ENCODE assay signal across 36 mouse cellular contexts in the genomic region with DNA sequence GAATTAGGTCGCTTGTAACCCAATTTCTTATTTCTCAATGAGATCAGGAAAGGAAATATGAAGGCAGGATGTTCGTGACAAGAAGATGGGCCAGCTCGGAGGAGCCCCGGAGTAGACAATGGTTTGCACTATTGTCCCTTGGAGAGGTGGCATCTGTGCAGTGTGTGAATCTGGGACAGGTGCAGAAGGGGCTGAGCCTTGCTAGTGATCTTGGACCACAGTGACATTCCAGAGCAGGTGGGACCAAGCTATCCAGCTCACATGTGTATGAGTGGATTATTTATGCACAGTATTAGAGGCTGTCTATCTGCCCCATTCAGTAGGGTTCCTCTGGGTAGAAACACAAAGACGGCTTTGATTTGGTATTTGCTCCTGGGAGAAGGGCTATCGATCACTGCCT.
"Had no signal": no experiment of that assay in that cellular context is flagged by ENCODE, and none has a peak within 500 bp of the region (broad histone marks: within the 10 kb centered on the region; RNA-seq: fewer than 3 reads in every experiment).

No protein-coding gene starts in this region.

- ATAC-seq: hindbrain, embryonic 16.5 days; hindbrain, postnatal 0 days; inflammation-experienced regulatory T-cells, adult 6 months; intestine, embryonic 15.5 days; intestine, embryonic 16.5 days; intestine, postnatal 0 days had no signal

- H3K4me2 ChIP-seq: heart, embryonic 11.5 days; heart, embryonic 12.5 days; heart, embryonic 13.5 days; heart, embryonic 15.5 days; hindbrain, embryonic 12.5 days; hindbrain, embryonic 13.5 days; hindbrain, embryonic 14.5 days; hindbrain, embryonic 15.5 days; intestine, embryonic 15.5 days; kidney, embryonic 15.5 days had no signal

- H3K4me3 ChIP-seq: heart, embryonic 10.5 days; heart, embryonic 12.5 days; heart, embryonic 13.5 days; heart, embryonic 15.5 days; hindbrain, embryonic 10.5 days; hindbrain, embryonic 12.5 days; hindbrain, embryonic 13.5 days; hindbrain, embryonic 15.5 days; intestine, embryonic 15.5 days; kidney, embryonic 15.5 days; layer of hippocampus, adult 2 months; left cerebral cortex, adult 2 months had no signal

- H3K27me3 ChIP-seq: heart, embryonic 12.5 days; heart, embryonic 13.5 days; heart, embryonic 15.5 days; hindbrain, embryonic 12.5 days; hindbrain, embryonic 13.5 days; hindbrain, embryonic 15.5 days; intestine, embryonic 15.5 days; kidney, embryonic 15.5 days had no signal

- DNase-seq: heart, postnatal 10 days; heart, postnatal 14 days; heart, postnatal 36 days; heart, postnatal 4 days; kidney, adult 11 months; kidney, adult 18-20 months; kidney, adult 2 months; kidney, adult 8-10 months; kidney, adult 9 months; kidney, postnatal 10 days; kidney, postnatal 14 days; kidney, postnatal 25 days; kidney, postnatal 36 days; kidney, postnatal 4 days; layer of hippocampus, adult 9-11 months; layer of hippocampus, postnatal 36 days had no signal

- H3K4me1 ChIP-seq: hindbrain, embryonic 12.5 days; hindbrain, embryonic 15.5 days; intestine, embryonic 15.5 days had no signal

- H3K27ac ChIP-seq: heart, embryonic 10.5 days; heart, embryonic 13.5 days; heart, embryonic 15.5 days; hindbrain, embryonic 10.5 days; hindbrain, embryonic 12.5 days; hindbrain, embryonic 13.5 days; hindbrain, embryonic 14.5 days; hindbrain, embryonic 15.5 days; hindbrain, postnatal 0 days; intestine, embryonic 15.5 days; kidney, embryonic 15.5 days; kidney, postnatal 0 days; layer of hippocampus, adult 2 months; left cerebral cortex, adult 2 months had no signal

- H3K9ac ChIP-seq: heart, embryonic 12.5 days; heart, embryonic 13.5 days; heart, embryonic 15.5 days; hindbrain, embryonic 12.5 days; hindbrain, embryonic 13.5 days; hindbrain, embryonic 14.5 days; hindbrain, embryonic 15.5 days; intestine, embryonic 15.5 days; kidney, embryonic 15.5 days had no signal

- H3K9me3 ChIP-seq: heart, embryonic 10.5 days; heart, embryonic 12.5 days; heart, embryonic 13.5 days; heart, embryonic 15.5 days; hindbrain, embryonic 10.5 days; hindbrain, embryonic 12.5 days; hindbrain, embryonic 13.5 days; hindbrain, embryonic 15.5 days; intestine, embryonic 15.5 days; kidney, embryonic 15.5 days had no signal

- H3K36me3 ChIP-seq: heart, embryonic 10.5 days; heart, embryonic 12.5 days; heart, embryonic 13.5 days; heart, embryonic 15.5 days; hindbrain, embryonic 10.5 days; hindbrain, embryonic 12.5 days; hindbrain, embryonic 13.5 days; hindbrain, embryonic 15.5 days; intestine, embryonic 15.5 days; kidney, embryonic 15.5 days had no signal
